Mouse (Mus musculus) yolk sac, embryonic 10.5 days (tissue): Measurements from ENCODE around the gene Agrn.

Source experiments
- DNase-seq: peaks from one replicate; pipeline ENCODE4 v3.0.0-alpha.2; 2017; ENCODE audit warnings: low spot score

Gene Agrn

DNA sequence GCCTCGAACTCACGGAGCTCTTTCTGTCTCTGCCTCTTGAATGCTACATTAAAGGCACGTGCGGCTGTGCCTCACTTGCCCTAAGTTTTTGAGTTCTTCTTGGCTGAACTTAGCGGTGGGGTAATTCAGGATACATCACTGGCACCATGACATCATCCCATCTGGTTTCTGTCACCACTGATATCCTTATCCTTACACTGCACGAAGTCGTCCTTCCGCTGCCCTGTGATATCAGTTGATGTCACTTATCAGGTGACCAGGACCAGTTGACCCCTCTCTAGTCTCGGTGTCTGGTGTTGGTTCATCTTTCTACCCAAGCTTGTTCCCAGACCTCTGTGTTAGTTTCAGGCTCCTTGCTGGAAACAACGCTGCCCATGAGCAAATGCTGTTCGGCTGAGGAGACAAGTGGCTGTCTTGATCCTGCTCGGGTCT, 5.2 kb upstream of the Agrn start:
- DNase-seq = no peak

DNA sequence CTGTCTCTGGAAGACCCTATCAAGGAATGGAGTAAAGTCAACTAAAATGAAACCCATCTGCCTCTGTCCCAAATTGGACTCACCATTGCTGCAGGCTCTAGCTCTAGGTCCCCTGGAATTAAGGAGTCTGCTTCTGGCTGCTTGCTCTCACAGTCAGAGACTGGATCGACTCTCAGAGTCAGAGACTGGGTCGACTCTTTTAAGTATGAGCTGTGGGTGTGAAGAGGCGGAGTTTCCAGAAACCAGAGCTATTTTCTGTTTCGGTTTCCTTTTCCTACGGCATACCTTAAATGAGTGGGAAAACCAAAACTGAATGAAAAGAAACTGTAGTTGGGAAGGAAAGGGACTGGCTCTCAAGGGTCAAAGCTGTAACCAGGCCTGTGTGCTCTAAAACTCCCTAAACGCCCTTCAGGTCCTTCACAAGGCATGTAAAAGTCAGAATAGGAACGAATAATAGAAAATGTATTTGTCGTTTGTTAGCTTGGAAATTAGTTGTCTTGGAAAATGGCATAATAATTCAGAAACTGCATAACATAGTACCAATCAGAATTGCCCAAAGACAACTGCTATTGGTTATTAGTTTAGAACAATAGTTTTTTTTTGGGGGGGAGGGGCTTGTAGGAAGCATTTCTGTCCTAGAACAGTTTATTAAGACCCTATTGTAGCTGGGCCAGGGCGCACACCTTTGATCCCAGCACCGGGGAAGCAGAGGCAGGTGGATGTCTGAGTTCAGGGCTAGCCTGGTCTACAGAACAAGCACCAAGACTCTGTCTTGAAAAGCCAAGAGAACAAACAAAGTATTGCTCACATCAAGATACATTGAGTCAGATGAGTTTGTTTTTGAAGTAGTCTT, 3.6 kb upstream of the Agrn start, which contains the start of gene Isg15:
Isg15 (minus strand) TSS at position 196 of the 853 bp plus-strand sequence.
- no peak for DNase-seq

GRCm38 (mm10) chr4:156197829-156198205, 529 bp upstream of the Agrn start:
- DNase-seq = peak; percentile 97

DNA sequence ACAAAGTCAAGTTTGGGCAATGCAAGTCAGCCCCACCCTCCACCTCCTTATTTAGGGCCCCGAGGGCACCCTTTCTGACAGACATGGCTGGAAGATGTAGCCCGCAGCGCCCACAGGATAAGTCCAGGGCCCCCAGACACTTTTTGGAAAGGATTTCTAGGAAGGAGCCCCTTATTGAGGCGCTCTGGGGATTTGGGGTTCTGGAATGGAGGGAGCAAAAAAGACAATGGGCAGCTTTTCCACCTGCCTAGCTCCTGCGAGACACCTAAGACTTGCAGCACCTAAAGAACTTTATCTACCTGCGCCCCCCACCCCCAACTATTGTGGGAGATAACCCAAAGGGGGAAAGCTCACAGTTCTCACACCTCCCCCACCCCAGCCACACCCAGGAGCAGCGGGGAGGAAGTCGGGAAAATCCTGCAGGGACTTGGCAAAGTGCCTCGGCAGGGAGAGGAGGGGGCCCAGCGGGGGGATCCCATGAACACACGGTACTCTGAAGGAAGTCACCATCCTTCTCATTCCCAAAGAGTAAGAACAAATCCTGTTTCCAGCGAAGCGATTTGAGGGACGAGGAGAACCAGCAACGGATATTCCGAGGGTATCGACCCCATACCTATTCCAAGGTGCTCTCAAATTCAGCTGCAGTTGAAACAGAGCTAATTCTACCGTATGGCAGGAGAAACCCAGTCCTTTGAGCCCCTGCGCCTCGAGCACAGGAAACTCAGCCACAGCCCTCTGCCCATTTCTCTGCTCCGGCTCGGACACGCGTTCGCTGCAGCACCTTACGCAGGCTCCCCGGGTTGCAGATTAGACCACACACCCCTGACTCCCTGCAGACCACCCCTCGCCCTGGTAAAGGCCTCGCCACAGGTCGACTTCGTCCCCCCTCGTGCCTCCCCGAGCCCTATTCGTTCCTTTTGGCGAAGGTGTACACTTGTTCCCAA, 1.1 kb downstream of the Agrn start:
- DNase-seq = peak; percentile 61

GRCm38 (mm10) chr4:156194346-156194745, 2.9 kb downstream of the Agrn start:
- DNase-seq = peak; percentile 75

GRCm38 (mm10) chr4:156193906-156194305, 3.4 kb downstream of the Agrn start:
- DNase-seq = peak; percentile 67

- peak; percentile 89 for DNase-seq
Measured at GRCm38 (mm10) chr4:156193200-156193590, 4.1 kb downstream of the Agrn start.

GRCm38 (mm10) chr4:156192421-156193199, 4.7 kb downstream of the Agrn start:
- DNase-seq = peak; percentile 87

DNA sequence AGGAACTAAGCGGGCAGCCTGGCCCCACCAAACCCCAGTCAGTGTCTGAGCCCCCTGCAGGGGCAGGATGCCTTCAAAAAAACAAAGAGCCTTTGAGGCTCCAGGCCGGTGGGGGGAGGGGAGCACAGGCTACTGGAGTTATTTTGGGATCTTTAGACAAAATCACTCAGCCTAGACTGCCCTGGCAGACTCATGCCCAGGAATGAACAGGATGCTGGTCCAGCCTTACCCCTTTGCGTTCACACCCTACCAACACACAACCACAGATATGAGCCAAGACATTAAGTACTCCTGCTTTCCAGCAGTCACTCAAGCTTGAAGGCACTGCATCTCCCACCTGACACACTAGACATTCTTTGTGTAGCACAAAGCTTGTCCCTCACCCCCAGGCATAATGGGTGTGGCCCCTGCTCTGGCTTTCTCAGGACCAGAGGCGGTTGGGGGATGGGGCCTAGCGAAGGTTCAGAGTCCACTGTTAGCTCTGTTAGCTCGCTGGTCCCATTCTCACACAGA, 8.4 kb downstream of the Agrn start:
- peak; percentile 81 for DNase-seq

DNA sequence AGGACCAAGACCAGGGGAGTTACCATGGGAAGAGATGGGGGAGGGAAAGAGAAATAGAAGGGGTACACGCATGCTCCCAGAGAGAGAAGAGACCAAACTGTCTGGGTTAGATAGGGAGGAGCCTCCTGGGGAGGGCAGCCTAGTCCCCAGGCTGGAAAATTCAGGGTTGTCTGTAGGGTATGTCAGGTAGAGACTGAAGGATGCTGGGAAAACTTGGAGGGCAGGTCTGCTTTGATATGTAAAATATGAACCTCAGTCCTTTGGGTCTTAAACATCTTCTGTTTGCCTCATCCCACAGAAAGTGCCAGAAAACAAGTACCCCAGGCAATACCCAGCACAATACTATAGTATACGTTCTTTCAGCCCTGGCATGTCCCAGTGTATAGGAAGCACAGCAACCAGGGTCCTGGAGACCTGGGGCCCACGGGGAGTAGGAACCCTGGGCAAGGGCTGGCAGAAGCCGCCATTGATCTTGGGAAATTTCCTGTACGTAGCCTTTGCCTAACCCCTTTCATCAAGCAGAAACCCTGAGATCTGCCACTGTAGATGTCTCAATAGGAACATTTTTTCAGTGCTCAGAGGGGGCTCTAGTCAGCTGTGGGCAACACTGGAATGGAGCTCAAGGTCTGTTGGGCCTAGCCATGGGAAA, 9.0 kb downstream of the Agrn start:
- DNase-seq = no peak

- no peak for DNase-seq
Measured at GRCm38 (mm10) chr4:156185950-156186850, 11.1 kb downstream of the Agrn start.

DNA sequence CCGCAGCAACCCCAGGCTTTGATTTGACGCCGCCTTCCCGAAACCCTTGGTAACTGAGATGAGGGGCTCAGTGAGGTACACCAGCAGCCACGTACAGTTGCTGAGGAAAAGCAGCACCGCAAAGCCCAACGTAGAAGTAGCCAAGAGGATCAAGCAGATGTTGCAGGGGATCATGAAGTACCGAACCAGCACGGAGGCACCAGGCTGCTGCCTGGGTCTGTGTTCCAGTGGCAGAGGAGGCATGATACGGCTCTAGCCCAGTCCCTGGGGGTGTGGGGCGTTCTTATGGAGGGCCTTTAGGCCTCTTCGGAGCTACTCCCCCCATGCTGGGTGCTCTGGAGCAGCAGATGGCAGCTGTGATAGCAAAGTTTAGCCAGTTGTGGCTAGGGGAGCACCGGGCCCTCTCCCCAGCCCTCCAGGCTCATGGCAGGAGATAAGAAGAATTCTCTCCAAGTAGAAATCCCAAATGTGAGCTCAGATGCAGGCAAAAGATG, 11.8 kb downstream of the Agrn start:
- no peak for DNase-seq

GRCm38 (mm10) chr4:156184291-156184954, 12.9 kb downstream of the Agrn start:
- no peak for DNase-seq

DNA sequence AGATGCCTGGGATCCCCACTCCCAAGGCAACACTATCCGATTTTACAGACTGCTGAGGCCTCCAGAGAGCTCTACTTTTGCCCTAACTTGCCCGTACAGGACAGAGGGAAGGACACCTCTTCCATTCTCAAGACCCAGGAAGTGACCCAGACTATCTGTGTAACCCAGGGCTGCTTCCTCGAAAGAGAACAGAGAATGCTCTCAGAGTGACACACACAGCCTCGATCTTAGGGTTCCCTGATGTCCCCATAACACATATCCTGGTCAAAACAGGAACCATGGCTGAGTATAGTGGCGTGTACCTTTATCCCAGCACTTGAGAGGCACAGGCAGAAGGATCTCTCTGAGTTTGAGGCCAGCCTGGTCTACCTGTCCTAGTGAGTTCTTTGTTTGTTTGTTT, 13.5 kb downstream of the Agrn start:
- DNase-seq = no peak

GRCm38 (mm10) chr4:156177630-156178029, 19.7 kb downstream of the Agrn start:
- DNase-seq = no peak

- DNase-seq = no peak
Measured at GRCm38 (mm10) chr4:156171828-156172227, 25.5 kb downstream of the Agrn start.

DNA sequence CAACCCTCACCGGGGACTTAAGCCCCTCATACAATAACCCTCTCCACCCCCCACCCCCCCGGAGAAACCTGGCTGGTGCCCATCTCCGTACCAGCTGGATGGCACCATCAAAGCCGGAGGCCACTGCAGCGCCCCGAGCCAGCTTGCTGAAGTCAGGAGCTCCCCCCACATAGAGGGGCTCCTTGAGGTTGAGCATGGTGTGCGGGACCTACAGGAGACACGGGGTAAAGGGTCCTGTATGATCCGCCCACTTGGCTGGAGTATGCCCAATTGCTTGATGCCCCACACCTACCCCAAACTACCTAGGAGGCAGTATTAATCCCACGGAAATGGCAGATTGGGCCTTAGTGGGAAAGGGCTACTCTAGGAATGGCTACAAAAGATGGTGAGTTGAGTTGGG, 28.2 kb downstream of the Agrn start:
- DNase-seq = no peak

DNA sequence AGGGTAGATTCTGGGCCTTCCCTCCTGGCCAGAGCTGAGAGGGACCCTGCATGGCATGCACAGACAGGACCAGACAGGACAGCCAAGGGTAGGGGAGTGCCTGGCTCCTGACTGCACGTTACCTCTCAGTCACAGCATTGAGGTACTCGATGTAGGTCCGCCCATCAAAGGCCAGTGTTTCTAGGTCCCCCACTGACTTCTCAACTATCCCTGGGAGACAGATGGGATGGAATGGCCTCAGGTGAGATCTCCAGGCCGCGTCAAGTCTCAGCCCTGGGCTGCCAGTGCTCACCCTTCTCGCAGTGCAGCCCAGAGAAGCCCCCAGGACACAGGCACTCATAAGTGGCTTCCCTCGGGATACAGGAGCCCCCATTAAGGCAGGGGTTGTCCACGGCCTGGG, 28.7 kb downstream of the Agrn start:
- DNase-seq = no peak

DNA sequence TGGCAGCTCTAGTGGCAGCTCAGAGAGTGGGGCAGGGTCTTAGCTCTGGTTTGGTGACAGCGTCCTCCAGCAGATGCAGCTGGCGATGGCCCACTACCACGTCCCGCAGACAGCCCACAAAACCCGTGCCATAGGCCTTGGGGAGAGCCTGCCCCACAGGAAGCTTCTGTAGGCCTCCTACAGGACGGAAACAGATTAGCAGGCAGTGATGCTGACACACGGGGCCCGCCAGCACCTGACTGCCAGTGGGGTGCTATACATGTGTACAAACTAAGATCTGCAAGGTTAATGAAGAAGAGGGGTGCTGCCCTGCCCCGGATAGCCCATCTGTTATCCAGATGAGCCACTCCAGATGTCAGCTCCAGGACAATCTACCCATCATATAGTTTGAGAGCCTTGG, 30.8 kb downstream of the Agrn start:
- no peak for DNase-seq
